Mouse (Mus musculus): ENCODE measurements around the gene Osbpl7.

The Osbpl7 gene

DNA sequence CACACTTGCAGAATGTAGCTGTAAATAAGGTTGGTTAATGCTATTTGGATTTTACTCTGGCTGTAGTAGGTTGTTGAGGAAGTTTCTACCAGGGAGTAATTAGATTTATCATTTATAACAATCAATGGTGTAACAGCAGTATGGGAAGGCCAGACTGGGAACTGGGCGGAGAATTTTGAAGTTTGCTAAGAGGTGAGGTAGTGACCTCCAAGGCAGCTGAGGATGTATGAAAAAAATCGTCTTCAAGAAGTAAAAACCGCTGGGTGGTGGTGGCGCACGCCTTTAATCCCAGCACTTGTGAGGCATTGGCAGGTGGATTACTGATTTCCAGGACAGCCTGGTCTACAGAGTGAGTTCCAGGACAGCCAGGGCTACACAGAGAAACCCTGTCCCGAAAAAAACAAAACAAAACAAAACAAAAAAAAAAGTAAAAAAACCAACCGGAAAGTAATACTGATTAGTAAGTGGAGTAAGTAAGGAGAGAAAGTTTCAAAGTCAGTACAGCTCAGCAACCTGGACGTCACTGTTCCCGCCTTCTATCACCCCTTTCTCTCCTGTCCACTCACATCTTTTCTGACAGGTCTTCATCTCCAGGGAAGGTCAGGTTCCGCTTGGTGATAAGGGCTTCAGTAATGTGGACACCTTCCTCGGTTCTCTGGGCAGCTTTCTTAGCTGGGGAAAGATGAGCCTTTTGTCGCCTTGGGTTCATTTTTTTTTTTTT, 10.0 kb upstream of the Osbpl7 start:
- no peak for DNase-seq

- DNase-seq: peak; percentile 87 to 96
Measured at GRCm38 (mm10) chr11:97041022-97041899, 9.2 kb upstream of the Osbpl7 start, which contains the start of the genes Lrrc46 and Mrpl10. Gene Lrrc46, minus strand, starts transcription at chr11:97041407. Gene Mrpl10, plus strand, starts transcription at chr11:97041560.

- no peak for DNase-seq
Measured at GRCm38 (mm10) chr11:97044902-97045301, 5.5 kb upstream of the Osbpl7 start.

GRCm38 (mm10) chr11:97045861-97046260, 4.6 kb upstream of the Osbpl7 start:
- no peak for DNase-seq

GRCm38 (mm10) chr11:97048090-97048650, 2.3 kb upstream of the Osbpl7 start:
- no peak for DNase-seq

GRCm38 (mm10) chr11:97049492-97050085, 839 bp upstream of the Osbpl7 start:
- no peak for DNase-seq

GRCm38 (mm10) chr11:97050944-97051586, 637 bp downstream of the Osbpl7 start:
- DNase-seq: peak; percentile 29 to 52

- no peak for DNase-seq
Measured at GRCm38 (mm10) chr11:97052219-97052646, 1.8 kb downstream of the Osbpl7 start.

DNA sequence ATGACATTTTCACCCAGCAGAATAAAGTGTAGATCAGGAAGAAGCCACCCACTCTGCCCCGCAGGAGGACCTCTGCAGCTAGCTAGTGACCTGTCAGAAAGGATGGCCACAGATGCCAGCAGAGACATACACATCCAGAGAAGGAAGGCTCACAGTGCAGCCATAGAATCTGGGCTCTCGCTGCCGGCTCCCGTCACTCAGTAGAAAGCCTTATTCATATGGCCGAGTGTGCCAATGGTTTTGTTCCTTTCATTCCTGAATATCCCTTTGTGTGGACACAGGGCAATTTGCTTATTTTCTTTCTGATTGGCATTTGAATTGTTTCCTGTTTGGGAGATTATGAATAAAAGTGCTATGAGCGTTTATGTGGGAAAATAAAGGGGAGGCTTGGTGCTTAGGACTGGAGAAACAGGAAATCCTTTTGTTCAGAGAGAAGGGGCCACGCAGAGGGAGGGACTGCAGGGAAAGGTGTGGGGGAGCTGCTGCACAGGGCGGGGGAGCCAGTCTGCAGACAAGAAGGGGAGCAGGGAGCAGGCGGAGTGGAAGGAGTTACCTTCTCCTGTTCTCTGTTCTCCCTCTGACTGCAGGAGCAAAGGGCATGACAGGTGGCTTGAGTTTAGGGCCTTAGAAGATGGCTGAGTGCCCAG, 13.0 kb downstream of the Osbpl7 start:
- peak in 1 of 2 experiments; percentile 9 for DNase-seq

GRCm38 (mm10) chr11:97063921-97064295, 13.5 kb downstream of the Osbpl7 start:
- no peak for DNase-seq

DNA sequence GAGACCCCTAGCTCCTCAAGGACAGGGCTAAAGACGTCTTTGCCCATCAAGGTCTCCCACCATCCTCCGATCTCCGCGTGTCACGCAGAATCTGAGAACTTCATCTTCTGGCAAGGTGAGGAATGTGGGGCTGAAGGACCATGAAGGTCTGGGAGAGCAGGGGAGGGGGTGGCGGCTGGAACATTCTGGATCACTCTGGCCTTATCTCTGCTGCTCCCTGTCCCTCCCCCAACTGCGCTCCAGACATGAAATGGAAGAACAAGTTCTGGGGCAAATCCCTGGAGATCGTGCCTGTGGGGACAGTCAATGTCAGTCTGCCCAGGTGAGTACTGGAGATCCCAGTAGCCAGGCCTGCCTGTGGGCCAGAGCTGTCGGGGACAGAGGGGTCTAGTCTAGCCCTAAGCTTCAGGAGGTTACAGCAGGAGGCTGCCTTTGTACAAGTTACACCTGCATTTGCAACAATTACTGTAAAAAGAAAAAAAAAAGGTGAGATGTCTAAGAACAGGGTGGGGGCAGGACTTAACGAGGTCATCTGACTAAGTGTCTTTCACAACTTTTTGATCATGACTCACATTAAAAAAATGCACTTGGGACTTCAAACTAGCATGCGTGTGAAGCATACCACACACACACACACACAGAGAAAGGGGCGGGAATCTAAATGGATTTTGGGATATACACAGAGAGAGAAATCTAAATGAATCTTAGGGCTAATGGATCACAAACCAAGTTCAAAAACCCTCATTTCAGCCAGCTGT, 15.3 kb downstream of the Osbpl7 start:
- DNase-seq: no peak

DNA sequence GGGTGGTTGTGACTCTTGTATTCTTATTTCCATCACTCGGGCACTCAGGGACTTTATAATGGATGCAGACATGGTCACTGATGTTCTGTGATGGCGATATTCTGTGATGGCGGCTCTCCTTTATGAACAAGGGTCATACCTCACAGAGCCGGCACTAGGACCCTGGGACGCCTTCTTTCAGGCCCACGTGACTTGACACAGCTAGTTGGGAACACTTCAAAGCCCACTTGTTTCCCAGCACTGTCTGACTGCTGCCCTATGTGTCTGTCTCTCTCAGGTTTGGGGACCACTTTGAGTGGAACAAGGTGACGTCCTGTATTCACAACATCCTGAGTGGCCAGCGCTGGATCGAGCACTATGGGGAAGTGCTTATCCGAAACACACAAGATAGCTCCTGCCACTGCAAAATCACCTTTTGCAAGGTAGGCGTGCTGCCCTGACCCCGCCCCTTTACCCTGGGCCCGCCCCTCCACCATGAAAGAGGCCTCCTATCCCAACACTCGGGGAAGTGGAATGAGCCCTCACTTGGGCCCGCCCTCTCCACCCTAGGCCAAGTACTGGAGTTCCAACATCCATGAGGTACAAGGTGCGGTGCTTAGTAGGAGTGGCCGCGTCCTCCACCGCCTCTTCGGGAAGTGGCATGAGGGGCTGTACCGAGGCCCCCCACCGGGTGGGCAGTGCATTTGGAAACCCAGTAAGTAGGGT, 16.4 kb downstream of the Osbpl7 start:
- DNase-seq: no peak

DNA sequence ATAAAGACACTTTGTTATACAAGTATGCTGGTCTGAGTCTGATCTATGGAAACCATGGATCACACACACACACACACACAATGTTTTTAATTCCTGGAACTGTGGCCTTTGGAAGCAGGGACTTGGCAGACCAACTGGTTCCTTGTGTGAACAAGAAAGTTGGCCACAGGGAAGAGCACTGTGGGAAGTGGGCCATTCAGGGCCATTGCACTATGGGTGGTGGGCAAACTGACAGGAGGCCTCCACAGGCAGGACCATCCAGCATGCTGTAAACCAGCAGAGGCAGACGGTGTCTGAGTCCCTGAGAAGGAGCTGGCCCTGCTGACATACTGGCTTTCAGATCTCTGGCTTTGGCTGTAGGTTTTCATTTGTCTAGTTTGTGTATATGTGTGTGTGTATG, 18.9 kb downstream of the Osbpl7 start:
- DNase-seq: peak in 1 of 2 experiments; percentile 43

- no peak for DNase-seq
Measured at GRCm38 (mm10) chr11:97069770-97070169, 19.3 kb downstream of the Osbpl7 start.

DNA sequence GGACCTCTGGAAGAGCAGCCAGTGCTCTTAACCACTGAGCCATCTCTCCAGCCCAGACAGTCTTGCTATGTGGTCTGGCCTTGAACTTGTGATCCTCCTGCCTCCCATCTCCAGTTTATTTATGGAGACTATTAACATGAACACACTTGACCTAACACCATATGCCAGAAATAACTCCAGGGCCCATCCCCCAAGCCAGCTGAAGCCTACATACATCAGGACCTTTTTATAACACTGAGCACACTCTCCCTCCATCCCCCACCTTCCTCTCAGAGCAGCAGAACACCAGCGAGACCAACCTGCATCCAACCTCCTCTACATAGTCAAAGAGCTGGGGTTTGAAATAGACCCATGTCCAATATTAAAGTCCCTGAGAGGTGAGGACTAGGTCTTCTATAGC, 20.7 kb downstream of the Osbpl7 start:
- no peak for DNase-seq

- DNase-seq: peak; percentile 55 to 68
Measured at GRCm38 (mm10) chr11:97072533-97072932, 22.1 kb downstream of the Osbpl7 start.

DNA sequence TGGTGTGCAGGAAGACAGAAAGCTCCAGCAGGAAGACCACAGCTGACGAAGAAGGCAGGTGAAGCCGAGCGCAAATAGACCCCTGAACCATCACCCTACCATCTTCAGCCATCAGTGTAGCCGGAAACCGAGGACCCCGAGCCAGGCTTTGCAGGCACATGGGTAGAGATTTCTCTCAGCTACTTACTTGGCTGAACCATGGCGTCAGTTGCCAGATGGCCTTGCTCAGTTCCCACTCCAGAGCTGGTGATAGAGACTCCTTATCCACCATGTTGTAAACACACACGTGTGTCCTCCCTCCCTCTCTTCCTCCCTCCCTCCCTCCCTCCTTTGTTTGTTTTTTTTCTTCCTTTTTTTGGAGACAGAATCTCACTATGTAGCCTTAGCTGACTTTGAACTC, 23.8 kb downstream of the Osbpl7 start:
- DNase-seq: no peak

GRCm38 (mm10) chr11:97078751-97079150, 28.3 kb downstream of the Osbpl7 start:
- DNase-seq: no peak

DNA sequence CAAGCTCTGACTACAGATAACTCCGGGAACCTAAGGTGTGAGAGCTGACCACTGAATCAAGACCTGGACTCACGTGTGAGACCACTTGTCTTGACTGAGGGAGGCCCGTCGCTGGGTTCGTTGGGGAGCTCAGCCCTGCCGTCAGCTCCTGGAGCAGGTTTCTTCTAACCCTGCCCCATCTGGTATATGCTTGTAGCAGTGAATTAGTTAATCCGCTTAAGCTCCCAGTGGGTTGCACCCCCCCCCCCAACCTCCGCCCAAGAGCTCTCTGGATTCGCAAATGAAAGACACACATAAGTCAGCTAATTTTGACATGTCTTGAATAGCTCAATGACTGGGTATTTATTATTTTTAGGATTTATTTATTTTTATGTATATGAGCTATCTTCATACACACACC, 29.9 kb downstream of the Osbpl7 start:
- no peak for DNase-seq

DNA sequence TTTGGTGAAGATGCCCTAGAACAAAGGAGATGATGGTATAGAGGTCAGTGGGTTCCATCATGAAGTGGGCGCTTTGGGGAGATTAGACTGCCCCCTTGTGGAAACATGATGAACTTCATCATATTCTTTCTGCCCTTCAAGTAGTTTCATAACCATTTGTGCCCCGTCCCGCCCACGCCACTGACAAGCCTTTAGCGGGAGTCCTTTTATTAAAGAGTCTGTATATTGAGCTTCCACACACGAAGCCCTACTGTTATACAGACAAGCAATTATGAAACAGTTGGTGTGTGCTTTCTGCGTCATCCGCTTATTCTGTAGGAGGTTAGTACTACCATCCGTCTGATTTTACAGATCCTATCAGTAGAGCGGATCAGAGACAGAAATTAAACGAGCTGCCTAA, 32.5 kb downstream of the Osbpl7 start:
- peak; percentile 41 to 71 for DNase-seq

Measured in cerebellum, postnatal 25 days (tissue).